Mouse (Mus musculus) liver, adult 2 months (tissue): ENCODE data around the gene Sun1. TPM values are rescaled to one million over a fixed set of nuclear protein-coding genes. Genes with fewer than 3 reads are reported as not detected.

Source experiments
- DNase-seq: peaks from one replicate; pipeline ENCODE4 v3.0.0-alpha.2; 2011; ENCODE audit warnings: low read depth, low spot score; ENCODE audit errors: extremely low read depth
- H3K27ac ChIP-seq: fragments of 200-500 bp; replicated peaks from 2 replicates; pipeline ENCODE4 v1.5.1; 2012; ENCODE audit warnings: low read depth, mild to moderate bottlenecking, control low read depth, inconsistent platforms, low read length; ENCODE audit not compliant: insufficient read depth
- H3K27me3 ChIP-seq: fragments of 200-500 bp; 2 replicates; pipeline ENCODE4 v1.6.1; 2012; ENCODE audit warnings: mild to moderate bottlenecking, moderate library complexity, low read length, inconsistent platforms; ENCODE audit not compliant: control insufficient read depth, insufficient read depth
- H3K36me3 ChIP-seq: fragments of 200-500 bp; 2 replicates; pipeline ENCODE4 v1.6.1; 2012; ENCODE audit warnings: low read length, inconsistent platforms; ENCODE audit not compliant: control insufficient read depth, insufficient read depth
- H3K4me1 ChIP-seq: fragments of 200-500 bp; 2 replicates; pipeline ENCODE4 v1.6.1; 2011; ENCODE audit warnings: low read length; ENCODE audit not compliant: control insufficient read depth, insufficient read depth
- H3K4me3 ChIP-seq: fragments of 200-500 bp; 2 replicates; pipeline ENCODE4 v1.5.1; 2011; ENCODE audit warnings: low read depth, mild to moderate bottlenecking, control low read depth, low read length, moderate library complexity; ENCODE audit not compliant: insufficient read depth
- H3K79me2 ChIP-seq: fragments of 200-500 bp; 2 replicates; pipeline ENCODE4 v1.6.1; 2012; ENCODE audit warnings: inconsistent platforms, mild to moderate bottlenecking, low read length, moderate library complexity; ENCODE audit not compliant: control insufficient read depth, insufficient read depth
- H3K9ac ChIP-seq: fragments of 200-500 bp; 2 replicates; pipeline ENCODE4 v1.6.1; 2012; ENCODE audit warnings: low read depth, mild to moderate bottlenecking, control low read depth, inconsistent platforms, low read length
- CTCF ChIP-seq: fragments of 200-500 bp; IDR thresholded peaks from 2 replicates; pipeline ENCODE4 v1.5.1; 2011; ENCODE audit warnings: low read depth, low read length, control low read depth
- POLR2A ChIP-seq: fragments of 200-500 bp; IDR thresholded peaks from 2 replicates; pipeline ENCODE4 v1.6.1; 2011; ENCODE audit warnings: low read length, control low read depth; ENCODE audit not compliant: insufficient read depth; ENCODE audit errors: extremely low read depth
- WGBS: fragments of 180-500 bp; shearing (Covaris S2); methylation state at CpG from one replicate; pipeline ENCODE4 v1.1.7; 2018; 5-methylcytosine and 5-hydroxymethylcytosine counted together
- polyA plus RNA-seq: library from polyadenylated mRNA; depleted of rRNA; stranded (reverse); fragments of >200 nt; gene quantifications from 2 replicates; pipeline ENCODE4 v1.2.3, GENCODE M21; 2012; rRNA removed
- total RNA-seq: library from RNA; depleted of rRNA; stranded (reverse); fragments of >200 nt; gene quantifications from 2 replicates; pipeline ENCODE4 v1.2.3, GENCODE M21; 2014; rRNA removed

Sun1 gene
- total RNA-seq (15.6 and 15.8 TPM in 2 replicates), polyA plus RNA-seq (6.7 and 8.8 TPM in 2 replicates)

DNA sequence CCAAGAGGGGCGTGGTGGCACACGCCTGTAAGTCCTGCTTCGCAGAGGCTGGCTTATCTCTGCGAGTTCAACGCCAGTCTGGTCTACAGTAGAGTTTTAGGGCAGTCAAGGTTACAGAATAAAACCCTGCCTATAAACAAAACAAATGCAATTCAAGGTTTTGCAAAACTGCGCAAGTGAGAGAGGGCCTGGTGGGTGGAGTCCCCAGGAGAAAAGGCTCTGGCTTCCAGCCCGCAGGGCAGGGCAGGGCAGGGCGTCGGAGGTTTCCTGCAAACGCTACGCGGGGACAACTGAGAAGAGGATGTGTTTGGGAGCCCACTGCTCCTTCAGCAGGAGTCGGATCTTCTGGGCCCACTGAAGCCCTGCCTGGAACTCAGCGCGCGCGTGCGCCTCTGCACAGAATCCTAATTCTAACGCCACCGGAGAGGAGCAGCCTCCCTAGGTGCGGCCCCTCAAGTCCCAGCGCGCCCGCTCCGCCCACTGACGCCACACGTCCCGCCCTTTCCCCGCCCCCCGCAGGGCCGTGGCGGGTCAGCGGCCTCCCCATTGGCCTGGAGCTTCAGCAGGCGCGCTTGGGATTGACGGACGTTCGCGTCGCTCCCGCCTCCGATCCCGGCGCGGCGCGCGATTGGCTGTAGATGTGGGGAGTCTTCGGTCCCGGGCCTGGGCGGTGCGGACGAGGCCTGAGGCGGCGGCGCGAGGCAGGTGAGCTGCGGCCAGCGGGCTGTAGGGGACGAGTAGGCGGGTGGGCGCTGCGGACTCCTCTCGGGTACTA, at the start of gene Sun1:
Gene Sun1, plus strand, starts transcription at position 643 of the 775 bp plus-strand sequence.
- WGBS = under 1% methylated on average over 57 of the region's 64 CpGs
- peaks cover 21% of the 10 kb centered on the region for H3K79me2 ChIP-seq
- H3K9ac ChIP-seq = peak within 1 kb of the TSS; percentile 98
- peaks cover 14% of the 10 kb centered on the region for H3K4me1 ChIP-seq
- DNase-seq = peak; percentile 85
- TF ChIP-seq CTCF = no peak
- peak; percentile 72 for TF ChIP-seq POLR2A
- no peaks in the 10 kb centered on the region for H3K36me3 ChIP-seq
- no peaks in the 10 kb centered on the region for H3K27me3 ChIP-seq
- peak within 1 kb of the TSS; percentile 98 for H3K4me3 ChIP-seq
- H3K27ac ChIP-seq = peak within 1 kb of the TSS; percentile 85

DNA sequence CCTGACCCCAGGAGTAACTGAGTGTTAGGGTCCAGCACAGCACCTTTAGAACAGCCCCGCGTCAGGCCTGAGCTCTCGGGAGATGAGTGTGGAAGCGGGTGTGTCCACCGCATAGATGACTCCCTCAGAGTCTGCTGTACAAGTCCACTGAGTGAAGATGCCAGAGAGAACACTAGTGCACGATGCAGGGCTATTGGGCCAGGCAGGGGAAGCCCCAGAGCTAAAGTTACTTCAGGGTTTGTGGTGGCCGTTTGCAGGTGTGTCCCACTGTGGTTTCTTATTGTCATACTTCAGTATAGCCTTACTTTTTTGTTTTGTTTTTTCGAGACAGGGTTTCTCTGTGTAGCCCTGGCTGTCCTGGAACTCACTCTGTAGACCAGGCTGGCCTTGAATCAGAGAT, 39.5 kb upstream of the Sun1 start:
- Histone ChIP-seq H3K4me1 (no peaks in the 10 kb centered on the region), H3K9ac (no peak overlapping the region), H3K27ac (no peak overlapping the region), H3K79me2 (no peaks in the 10 kb centered on the region), H3K4me3 (no peak overlapping the region), H3K36me3 (no peaks in the 10 kb centered on the region; the same call in 1 of the 2 replicates), H3K27me3 (no peaks in the 10 kb centered on the region)
- DNase-seq = no peak
- TF ChIP-seq POLR2A = no peak
- TF ChIP-seq CTCF = no peak
- WGBS = 93% methylated on average over 8 of the region's 8 CpGs

DNA sequence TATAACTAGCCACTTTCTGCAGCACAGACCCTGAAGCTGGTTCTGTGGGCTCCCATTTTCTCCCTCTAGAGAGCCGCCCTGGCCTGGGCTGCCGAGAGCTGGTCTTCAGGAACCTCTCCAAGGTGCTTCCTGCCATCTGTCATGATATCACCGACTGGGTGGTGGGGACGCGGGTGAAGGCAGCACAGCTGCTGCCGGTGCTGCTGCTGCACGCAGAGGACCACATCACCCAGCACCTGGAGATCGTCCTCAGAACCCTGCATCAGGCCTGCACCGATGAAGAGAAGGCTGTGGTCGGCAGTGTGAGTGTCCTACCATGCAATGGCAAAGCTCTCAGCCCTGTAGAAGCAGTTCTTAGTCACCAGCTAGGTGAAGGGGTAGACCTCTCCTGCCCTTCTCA, 38.8 kb upstream of the Sun1 start:
- Histone ChIP-seq H3K79me2 (no peaks in the 10 kb centered on the region), H3K36me3 (no peaks in the 10 kb centered on the region; the same call in 1 of the 2 replicates), H3K4me3 (no peak overlapping the region), H3K27ac (no peak overlapping the region), H3K27me3 (no peaks in the 10 kb centered on the region), H3K4me1 (no peaks in the 10 kb centered on the region), H3K9ac (no peak overlapping the region)
- WGBS = 85% methylated on average over 10 of the region's 10 CpGs
- TF ChIP-seq POLR2A (no peak), CTCF (no peak)
- no peak for DNase-seq

DNA sequence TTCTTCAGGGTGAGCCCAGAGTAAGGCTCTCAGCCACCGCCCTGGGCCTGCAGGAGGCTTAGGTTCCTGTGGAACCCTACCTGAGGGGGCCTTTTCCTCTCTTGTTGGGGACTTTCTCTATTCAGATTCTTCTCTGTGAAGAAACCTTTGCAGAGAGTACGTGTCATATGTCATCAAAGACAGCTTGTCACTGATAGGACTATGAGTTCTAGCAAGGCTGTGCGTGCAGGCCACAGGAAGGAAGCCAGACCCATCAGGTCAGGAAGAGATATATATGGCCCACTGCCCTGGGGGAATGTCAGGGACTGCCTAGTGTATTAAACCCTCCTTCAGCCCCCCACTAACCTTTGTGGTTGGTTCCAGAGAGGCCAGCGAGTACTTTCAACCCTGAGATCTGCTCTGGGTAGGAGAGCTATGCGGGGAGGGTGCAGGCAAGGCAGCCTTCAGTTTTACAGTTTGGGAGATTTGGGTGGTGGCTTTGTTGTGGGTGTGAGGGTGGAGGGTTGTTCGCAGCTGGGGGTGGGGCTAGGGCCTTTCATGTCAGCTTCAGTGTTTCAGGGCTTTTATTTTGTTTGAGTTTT, 33.6 kb upstream of the Sun1 start:
- Histone ChIP-seq H3K27me3 (no peaks in the 10 kb centered on the region), H3K4me1 (no peaks in the 10 kb centered on the region), H3K36me3 (peaks cover 4% of the 10 kb centered on the region; the same call in 1 of the 2 replicates), H3K4me3 (no peak overlapping the region), H3K27ac (no peak overlapping the region), H3K9ac (no peak overlapping the region), H3K79me2 (no peaks in the 10 kb centered on the region)
- TF ChIP-seq POLR2A (no peak), CTCF (no peak)
- DNase-seq = no peak
- 90% methylated on average over 6 of the region's 6 CpGs for WGBS

DNA sequence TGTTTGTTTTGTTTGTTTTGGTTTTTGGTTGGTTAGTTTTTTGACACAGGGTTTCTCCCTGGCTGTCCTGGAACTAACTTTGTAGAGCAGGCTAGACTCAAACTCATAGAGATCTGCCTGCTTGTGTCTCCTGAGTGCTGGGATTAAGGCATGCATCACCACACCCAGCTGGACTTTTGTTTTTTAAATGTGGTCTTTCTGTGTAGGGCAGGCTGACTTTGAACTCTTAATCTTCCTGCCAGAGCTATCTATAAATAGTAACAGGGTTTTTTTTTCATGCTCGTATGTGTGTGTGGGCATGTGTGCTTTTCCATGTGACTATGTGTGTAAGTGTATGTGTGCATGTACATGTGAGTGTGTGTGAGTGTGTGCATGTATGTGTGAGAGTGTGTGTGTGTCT, 32.9 kb upstream of the Sun1 start:
- TF ChIP-seq POLR2A = no peak
- TF ChIP-seq CTCF = no peak
- Histone ChIP-seq H3K4me1 (no peaks in the 10 kb centered on the region), H3K79me2 (no peaks in the 10 kb centered on the region), H3K4me3 (no peak overlapping the region), H3K27ac (no peak overlapping the region), H3K27me3 (no peaks in the 10 kb centered on the region), H3K9ac (no peak overlapping the region), H3K36me3 (peaks cover 4% of the 10 kb centered on the region; the same call in 1 of the 2 replicates)
- WGBS = 86% methylated on average over 1 of the region's 1 CpGs
- DNase-seq = no peak

DNA sequence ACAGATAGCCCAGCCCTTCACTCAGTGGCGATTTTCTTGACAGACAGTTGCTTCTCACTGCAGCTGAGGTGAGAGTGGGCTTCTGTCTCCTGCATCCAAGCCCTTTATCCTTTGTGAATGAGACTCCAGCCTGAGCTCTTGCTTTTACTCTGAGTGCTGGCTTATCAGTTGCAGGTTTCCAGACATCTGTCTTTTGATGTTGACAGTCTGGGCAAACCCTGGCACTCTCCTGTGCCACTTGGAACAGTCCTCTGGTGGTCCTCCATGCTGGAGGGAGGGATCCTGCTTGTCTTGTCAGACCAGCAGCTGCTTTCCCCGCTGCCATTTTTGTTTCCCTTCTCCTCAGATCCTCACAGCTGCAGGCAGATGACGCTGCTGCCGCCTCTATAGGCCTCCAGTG, 28.5 kb upstream of the Sun1 start:
- H3K27me3 ChIP-seq = no peaks in the 10 kb centered on the region
- H3K27ac ChIP-seq = no peak overlapping the region
- TF ChIP-seq POLR2A (no peak), CTCF (no peak)
- no peak overlapping the region for H3K9ac ChIP-seq
- H3K4me1 ChIP-seq = no peaks in the 10 kb centered on the region
- no peaks in the 10 kb centered on the region for H3K79me2 ChIP-seq
- DNase-seq = no peak
- no peak overlapping the region for H3K4me3 ChIP-seq
- H3K36me3 ChIP-seq = peaks cover 7% of the 10 kb centered on the region; the same call in 1 of the 2 replicates
- 95% methylated on average over 4 of the region's 4 CpGs for WGBS
